Mouse (Mus musculus) layer of hippocampus, adult 8-10 months (tissue): ENCODE results near the gene Cdv3. TPM values are rescaled to one million over a fixed set of nuclear protein-coding genes. Genes with fewer than 3 reads are reported as not detected.

Source experiments
- total RNA-seq, 4 experiments: library from RNA; stranded (reverse); gene quantifications; 2 replicates each; pipeline ENCODE4 v1.2.4; 2022

Cdv3 gene
- total RNA-seq, 4 experiments from 2014 or later = 62.8 to 73.0 (median 68.8) TPM

Other genes starting within 250 kb of the Cdv3 start
- gene Srprb, start 163.7 kb downstream of the Cdv3 start, total RNA-seq = 10 to 100 TPM; 19.5 to 22.9 (median 22.1) TPM
- gene Gm20425, start 135.5 kb downstream of the Cdv3 start, total RNA-seq = 10 to 100 TPM in 3 of 4 experiments, 1 to 10 TPM in 1; 7.4 to 13.1 (median 12.1) TPM
- 100 to 1,000 TPM; 300 to 648 (median 402) TPM for gene Trf, start 135.4 kb downstream of the Cdv3 start, total RNA-seq
- 1 to 10 TPM in 2 of 4 experiments, not detected in 2; 1.7 to 2.6 TPM for gene 1300017J02Rik, start 60.8 kb downstream of the Cdv3 start, total RNA-seq
- 10 to 100 TPM; 19.1 to 28.8 (median 21.4) TPM for gene Topbp1, start 60.6 kb downstream of the Cdv3 start, total RNA-seq
- 1 to 10 TPM; 2.0 to 4.5 (median 4.3) TPM for gene Bfsp2, start 114.6 kb upstream of the Cdv3 start, total RNA-seq